Mouse (Mus musculus) kidney, embryonic 14.5 days (tissue): Measurements from ENCODE around the gene Ubald2. TPM values are rescaled to one million over a fixed set of nuclear protein-coding genes. Genes with fewer than 3 reads are reported as not detected.

Experiments used
- ATAC-seq: fragments of 200-750 bp; cut with Nextera tagmentation; 2 replicates; pipeline ENCODE4 v1.8.0; 2017; ENCODE audit warnings: moderate number of reproducible peaks, mild to moderate bottlenecking, moderate TSS enrichment, moderate library complexity; ENCODE audit not compliant: low FRiP score, low TSS enrichment
- H3K27ac ChIP-seq: fragments of 300-500 bp; sonication (generic); 2 replicates; pipeline ENCODE4 v1.5.1; 2014; ENCODE audit warnings: low read depth, mild to moderate bottlenecking, low read length, moderate library complexity, mixed read lengths
- H3K27me3 ChIP-seq: fragments of 300-500 bp; sonication (generic); 2 replicates; pipeline ENCODE4 v1.6.1; 2014; ENCODE audit warnings: mild to moderate bottlenecking, low read length; ENCODE audit not compliant: control insufficient read depth, insufficient read depth
- H3K36me3 ChIP-seq: fragments of 300-500 bp; sonication (generic); 2 replicates; pipeline ENCODE4 v1.6.1; 2014; ENCODE audit warnings: low read length, mixed read lengths; ENCODE audit not compliant: control insufficient read depth, insufficient read depth
- H3K4me1 ChIP-seq: fragments of 300-500 bp; sonication (generic); 2 replicates; pipeline ENCODE4 v1.6.1; 2014; ENCODE audit warnings: low read length, mixed read lengths; ENCODE audit not compliant: control insufficient read depth, insufficient read depth
- H3K4me2 ChIP-seq: fragments of 300-500 bp; sonication (generic); replicated peaks from 2 replicates; pipeline ENCODE4 v1.6.1; 2014; ENCODE audit warnings: low read depth, mild to moderate bottlenecking, low read length
- H3K4me3 ChIP-seq: fragments of 300-500 bp; sonication (generic); 2 replicates; pipeline ENCODE4 v1.5.1; 2014; ENCODE audit warnings: mild to moderate bottlenecking, low read length
- H3K9ac ChIP-seq: fragments of 300-500 bp; sonication (generic); 2 replicates; pipeline ENCODE4 v1.6.1; 2014; ENCODE audit warnings: low read depth, mild to moderate bottlenecking, low read length, moderate library complexity
- H3K9me3 ChIP-seq: fragments of 300-500 bp; sonication (generic); 2 replicates; pipeline ENCODE4 v1.6.1; 2016; ENCODE audit warnings: low read length; ENCODE audit not compliant: control insufficient read depth
- WGBS: fragments of 180-500 bp; shearing (Covaris S2); extraction: QIAGEN DNeasy Blood & Tissue Kit; methylation state at CpG from one replicate; pipeline ENCODE4 v1.1.7; 2014; 5-methylcytosine and 5-hydroxymethylcytosine counted together
- polyA plus RNA-seq: library from polyadenylated mRNA; unstranded; fragments of >200 nt; fragmentation: Nextera tagmentation; extraction: Ambion mirVana; gene quantifications from 2 replicates; pipeline ENCODE4 v1.2.1, GENCODE M21; 2014

Gene Ubald2
- 79.7 and 80.8 TPM in 2 replicates for polyA plus RNA-seq

- peak within 1 kb of the TSS; percentile 68 for H3K9ac ChIP-seq
- peak within 1 kb of the TSS; percentile 92 for H3K27ac ChIP-seq
- H3K27me3 ChIP-seq = no peaks in the 10 kb centered on the region
- H3K4me2 ChIP-seq = peak within 1 kb of the TSS; percentile 55
- peaks cover 20% of the 10 kb centered on the region for H3K36me3 ChIP-seq
- H3K4me1 ChIP-seq = peaks cover 35% of the 10 kb centered on the region
- H3K9me3 ChIP-seq = no peaks in the 10 kb centered on the region
- H3K4me3 ChIP-seq = peak within 1 kb of the TSS; percentile 56
- WGBS = 3% methylated on average over 65 of the region's 66 CpGs
- peak; percentile 98 for ATAC-seq
Measured at GRCm38 (mm10) chr11:116433356-116434286, at the start of gene Ubald2. Gene Ubald2 (plus strand): TSS chr11:116434094.

- Histone ChIP-seq H3K4me3 (no peak overlapping the region), H3K9ac (no peak overlapping the region), H3K9me3 (no peaks in the 10 kb centered on the region), H3K27ac (peak overlapping the region; percentile 59; the same call in 1 of the 2 replicates), H3K4me1 (peaks cover 19% of the 10 kb centered on the region), H3K27me3 (no peaks in the 10 kb centered on the region), H3K36me3 (no peaks in the 10 kb centered on the region), H3K4me2 (no peak overlapping the region)
- 60% methylated on average over 11 of the region's 11 CpGs for WGBS
- ATAC-seq = no peak
Measured at GRCm38 (mm10) chr11:116384171-116384570, 49.7 kb upstream of the Ubald2 start.

- Histone ChIP-seq H3K4me1 (peaks cover 19% of the 10 kb centered on the region), H3K27me3 (no peaks in the 10 kb centered on the region), H3K36me3 (no peaks in the 10 kb centered on the region), H3K27ac (peak overlapping the region; percentile 82; the same call in 1 of the 2 replicates), H3K4me3 (no peak overlapping the region), H3K9me3 (no peaks in the 10 kb centered on the region), H3K9ac (no peak overlapping the region), H3K4me2 (no peak overlapping the region)
- ATAC-seq = no peak
- WGBS = 38% methylated on average over 5 of the region's 5 CpGs
Measured at GRCm38 (mm10) chr11:116385999-116386398, 47.9 kb upstream of the Ubald2 start.

DNA sequence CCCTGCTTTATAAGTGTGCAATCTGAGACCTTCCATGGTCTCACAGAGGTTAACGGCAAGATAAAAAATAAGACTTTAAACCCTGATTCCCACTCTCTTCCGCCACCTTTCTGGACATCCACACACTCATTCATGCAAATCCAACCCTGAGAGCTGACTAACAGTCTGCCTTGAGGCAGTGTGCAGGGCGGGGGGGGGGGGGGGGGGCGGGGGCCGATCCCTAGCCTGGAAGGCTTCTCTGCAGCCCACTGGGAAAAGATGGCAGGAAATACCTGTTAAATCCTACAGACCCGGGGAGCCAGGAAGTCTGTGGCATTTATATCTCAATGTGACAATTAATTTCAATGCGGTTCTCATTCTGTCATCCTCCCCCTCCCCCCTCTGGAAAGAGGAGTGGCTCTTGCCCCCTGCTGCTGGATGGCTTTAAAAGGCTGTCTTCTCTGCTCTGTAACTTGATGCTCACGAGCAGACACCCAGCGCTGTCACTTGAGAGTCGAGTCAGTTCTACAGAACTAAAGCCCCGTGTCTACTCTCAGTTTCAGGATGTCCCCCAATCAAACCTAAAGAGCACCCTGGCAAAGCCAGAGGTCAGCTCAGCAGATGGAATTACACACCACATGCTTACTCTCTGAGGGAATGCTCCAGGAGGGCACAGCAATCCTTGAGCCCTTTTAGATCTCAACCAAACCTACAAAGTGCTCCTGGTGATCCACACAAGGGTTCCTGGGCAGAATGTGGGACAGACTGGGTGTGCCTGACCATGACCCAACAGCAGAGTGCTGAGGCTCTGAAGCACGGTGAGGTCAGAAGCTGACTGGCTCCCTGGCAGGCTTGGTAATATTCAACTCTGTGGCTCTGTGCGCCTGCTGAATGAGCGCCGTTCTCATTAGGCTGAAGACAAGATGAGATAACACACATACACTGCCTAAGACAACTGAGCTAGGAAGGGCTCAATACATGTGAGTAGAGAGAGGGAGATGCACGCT is 46.5 kb upstream of the Ubald2 start:
- peaks cover 19% of the 10 kb centered on the region for H3K4me1 ChIP-seq
- H3K9me3 ChIP-seq = no peaks in the 10 kb centered on the region
- H3K36me3 ChIP-seq = no peaks in the 10 kb centered on the region
- H3K27me3 ChIP-seq = no peaks in the 10 kb centered on the region
- ATAC-seq = peak; percentile 92
- H3K4me3 ChIP-seq = peak overlapping the region; percentile 19
- peak overlapping the region; percentile 31; the same call in 1 of the 2 replicates for H3K9ac ChIP-seq
- H3K4me2 ChIP-seq = peak overlapping the region; percentile 39
- peak overlapping the region; percentile 82 for H3K27ac ChIP-seq
- WGBS = 10% methylated on average over 15 of the region's 16 CpGs

DNA sequence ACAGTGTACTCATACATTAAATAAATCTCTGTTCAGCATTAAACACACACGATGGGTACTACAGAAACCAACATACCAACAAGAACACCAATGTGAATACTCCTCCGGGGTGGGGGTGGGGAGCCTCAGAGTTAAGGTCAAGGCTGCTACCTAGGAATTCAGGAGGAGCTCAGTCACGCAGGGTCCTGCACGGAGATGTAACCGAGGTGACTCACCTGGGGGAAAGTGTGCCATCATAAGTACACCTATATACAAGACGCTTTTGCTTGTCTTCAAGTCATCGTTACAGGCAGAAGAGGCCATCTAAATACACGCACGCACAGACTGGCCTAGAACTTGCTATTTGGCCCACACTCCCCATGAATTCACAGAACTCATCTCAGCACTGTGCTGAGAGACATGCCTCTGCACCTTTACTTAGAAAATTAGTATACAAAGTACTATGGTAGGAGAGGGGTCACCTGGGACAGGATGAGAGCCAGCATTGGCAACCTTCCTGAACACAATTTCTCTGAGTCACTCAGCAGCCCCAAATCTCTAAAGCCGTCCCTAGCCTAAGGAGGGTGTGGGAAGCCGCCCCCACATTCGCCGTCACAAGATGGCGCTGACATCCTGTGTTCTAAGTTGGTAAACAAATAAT is 44.9 kb upstream of the Ubald2 start:
- ATAC-seq = peak; percentile 8; the same call in 1 of the 2 replicates
- peaks cover 19% of the 10 kb centered on the region for H3K4me1 ChIP-seq
- no peaks in the 10 kb centered on the region for H3K9me3 ChIP-seq
- H3K4me3 ChIP-seq = no peak overlapping the region
- no peaks in the 10 kb centered on the region for H3K36me3 ChIP-seq
- no peak overlapping the region for H3K9ac ChIP-seq
- H3K4me2 ChIP-seq = no peak overlapping the region; the same call in 1 of the 2 replicates
- H3K27me3 ChIP-seq = no peaks in the 10 kb centered on the region
- 65% methylated on average over 14 of the region's 14 CpGs for WGBS
- H3K27ac ChIP-seq = peak overlapping the region; percentile 14; the same call in 1 of the 2 replicates

- Histone ChIP-seq H3K9me3 (no peaks in the 10 kb centered on the region), H3K4me2 (no peak overlapping the region; the same call in 1 of the 2 replicates), H3K4me1 (no peaks in the 10 kb centered on the region), H3K4me3 (no peak overlapping the region), H3K27me3 (no peaks in the 10 kb centered on the region), H3K36me3 (peaks cover 3% of the 10 kb centered on the region; the same call in 1 of the 2 replicates), H3K27ac (no peak overlapping the region), H3K9ac (no peak overlapping the region)
- 85% methylated on average over 4 of the region's 4 CpGs for whole genome bisulfite sequencing
- ATAC-seq = no peak
Measured at GRCm38 (mm10) chr11:116394769-116395168, 39.1 kb upstream of the Ubald2 start.

DNA sequence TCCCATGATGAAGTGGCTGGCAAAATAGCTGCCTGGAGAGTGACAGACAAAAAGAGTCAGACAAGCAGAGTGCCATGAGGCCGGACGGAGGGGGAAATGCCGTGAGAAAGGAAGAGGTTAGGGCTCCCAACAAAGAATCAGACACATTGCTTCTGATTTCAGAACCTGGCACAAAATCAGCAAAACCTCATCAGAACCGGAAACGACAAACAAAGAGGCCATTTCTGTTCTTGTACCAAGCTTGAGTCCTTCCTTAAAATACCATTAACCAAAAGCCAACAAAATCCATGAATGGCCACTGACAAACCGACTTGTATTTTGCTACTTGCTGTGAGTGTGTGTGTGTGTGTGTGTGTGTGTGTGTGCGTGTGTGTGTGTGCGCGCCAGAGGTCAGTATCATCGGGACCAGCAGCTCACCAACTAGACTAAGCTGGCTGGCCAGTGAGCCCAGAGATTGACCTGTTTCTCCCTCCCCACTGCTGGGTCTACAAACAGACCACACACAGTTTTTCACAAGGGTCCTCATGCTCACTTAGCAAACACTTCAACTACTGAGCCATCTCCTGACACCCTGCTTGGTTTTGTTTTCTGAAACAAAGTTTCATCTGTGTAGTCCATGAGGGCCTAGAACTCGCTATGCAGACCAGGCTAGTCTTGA is 37.5 kb upstream of the Ubald2 start:
- no peak for ATAC-seq
- H3K9me3 ChIP-seq = no peaks in the 10 kb centered on the region
- no peak overlapping the region for H3K4me3 ChIP-seq
- H3K27me3 ChIP-seq = no peaks in the 10 kb centered on the region
- H3K9ac ChIP-seq = no peak overlapping the region
- 90% methylated on average over 11 of the region's 11 CpGs for WGBS
- no peaks in the 10 kb centered on the region for H3K4me1 ChIP-seq
- no peak overlapping the region for H3K27ac ChIP-seq
- H3K4me2 ChIP-seq = no peak overlapping the region
- H3K36me3 ChIP-seq = peaks cover 3% of the 10 kb centered on the region; the same call in 1 of the 2 replicates

- Histone ChIP-seq H3K4me2 (no peak overlapping the region), H3K27me3 (no peaks in the 10 kb centered on the region), H3K9ac (no peak overlapping the region), H3K4me1 (no peaks in the 10 kb centered on the region), H3K36me3 (peaks cover 3% of the 10 kb centered on the region; the same call in 1 of the 2 replicates), H3K4me3 (no peak overlapping the region), H3K27ac (no peak overlapping the region), H3K9me3 (no peaks in the 10 kb centered on the region)
- ATAC-seq = no peak
- 94% methylated on average over 3 of the region's 3 CpGs for WGBS
Measured at GRCm38 (mm10) chr11:116396934-116397330, 37.0 kb upstream of the Ubald2 start.
